Mouse (Mus musculus): Measurements from ENCODE around the gene Noc3l. TPM values are rescaled to one million over a fixed set of nuclear protein-coding genes. Genes with fewer than 3 reads are reported as not detected.

The Noc3l gene
- 20.7 and 22.6 TPM in 2 replicates for polyA plus RNA-seq (2011; ENCODE audit: insufficient read length, low read depth, missing spikeins)

DNA sequence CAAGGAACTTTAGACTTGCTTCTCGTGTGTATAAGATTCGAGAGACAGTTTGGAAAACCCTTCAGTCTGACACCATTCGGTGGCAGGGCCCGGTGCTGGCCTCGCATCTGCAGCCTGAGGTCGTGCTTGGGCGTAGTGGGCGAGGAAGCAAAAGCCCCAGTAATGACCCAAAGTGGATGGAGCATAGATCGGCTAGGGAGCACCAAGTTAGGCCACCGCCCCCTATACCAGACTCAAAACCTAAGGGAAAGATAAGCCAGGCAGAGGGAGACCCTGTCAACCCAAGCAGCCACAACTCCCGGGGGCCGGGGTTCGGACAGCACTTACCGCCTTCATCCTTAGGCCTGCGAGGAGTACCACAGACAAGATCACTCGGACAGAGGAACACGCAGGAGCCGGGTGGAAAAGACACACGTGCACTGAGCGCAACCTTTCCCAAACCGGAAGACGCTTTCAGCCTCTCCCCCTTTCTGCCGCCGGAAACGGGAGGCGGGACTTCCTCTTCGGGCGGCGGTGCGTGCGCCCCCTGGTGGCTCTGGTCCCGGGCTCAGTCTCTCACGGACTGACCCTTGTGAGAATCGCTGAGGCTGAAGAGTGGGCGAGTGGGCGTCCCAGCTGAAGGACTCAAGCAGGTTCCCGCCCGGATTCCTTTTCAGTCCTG, at the start of gene Noc3l:
Noc3l (minus strand) TSS at position 472 of the 661 bp plus-strand sequence.
- H3K4me1 ChIP-seq (ENCODE audit: control insufficient read depth, insufficient read depth, low read length): peaks cover 2% of the 10 kb centered on the region; the same call in 1 of the 2 replicates
- TF ChIP-seq CTCF (IDR thresholded peaks at IDR 0.05; ENCODE audit: borderline replicate concordance, insufficient read depth, low read length) (peak; percentile 75), POLR2A (IDR thresholded peaks at IDR 0.05; ENCODE audit: low read depth, low read length) (peak; percentile 81)
- H3K4me3 ChIP-seq (ENCODE audit: insufficient read depth, low read length): peak within 1 kb of the TSS; percentile 97
- H3K27ac ChIP-seq (ENCODE audit: insufficient read depth, low read length): no peak within 1 kb of the TSS

GRCm38 (mm10) chr19:38862523-38862922, 43.5 kb upstream of the Noc3l start:
- no peak overlapping the region for H3K4me3 ChIP-seq (ENCODE audit: insufficient read depth, low read length)
- TF ChIP-seq CTCF (IDR thresholded peaks at IDR 0.05; ENCODE audit: borderline replicate concordance, insufficient read depth, low read length) (no peak), POLR2A (IDR thresholded peaks at IDR 0.05; ENCODE audit: low read depth, low read length) (no peak)
- H3K4me1 ChIP-seq (ENCODE audit: control insufficient read depth, insufficient read depth, low read length): no peaks in the 10 kb centered on the region
- H3K27ac ChIP-seq (ENCODE audit: insufficient read depth, low read length): no peak overlapping the region

GRCm38 (mm10) chr19:38858224-38858623, 39.2 kb upstream of the Noc3l start:
- TF ChIP-seq CTCF (IDR thresholded peaks at IDR 0.05; ENCODE audit: borderline replicate concordance, insufficient read depth, low read length) (no peak), POLR2A (IDR thresholded peaks at IDR 0.05; ENCODE audit: low read depth, low read length) (no peak)
- Histone ChIP-seq H3K4me3 (ENCODE audit: insufficient read depth, low read length) (no peak overlapping the region), H3K4me1 (ENCODE audit: control insufficient read depth, insufficient read depth, low read length) (no peaks in the 10 kb centered on the region; the same call in 1 of the 2 replicates), H3K27ac (ENCODE audit: insufficient read depth, low read length) (no peak overlapping the region)

- no peak overlapping the region for H3K27ac ChIP-seq (ENCODE audit: insufficient read depth, low read length)
- no peak overlapping the region for H3K4me3 ChIP-seq (ENCODE audit: insufficient read depth, low read length)
- H3K4me1 ChIP-seq (ENCODE audit: control insufficient read depth, insufficient read depth, low read length): no peaks in the 10 kb centered on the region
- TF ChIP-seq CTCF (IDR thresholded peaks at IDR 0.05; ENCODE audit: borderline replicate concordance, insufficient read depth, low read length) (no peak), POLR2A (IDR thresholded peaks at IDR 0.05; ENCODE audit: low read depth, low read length) (no peak)
Measured at GRCm38 (mm10) chr19:38846373-38846772, 27.3 kb upstream of the Noc3l start.

DNA sequence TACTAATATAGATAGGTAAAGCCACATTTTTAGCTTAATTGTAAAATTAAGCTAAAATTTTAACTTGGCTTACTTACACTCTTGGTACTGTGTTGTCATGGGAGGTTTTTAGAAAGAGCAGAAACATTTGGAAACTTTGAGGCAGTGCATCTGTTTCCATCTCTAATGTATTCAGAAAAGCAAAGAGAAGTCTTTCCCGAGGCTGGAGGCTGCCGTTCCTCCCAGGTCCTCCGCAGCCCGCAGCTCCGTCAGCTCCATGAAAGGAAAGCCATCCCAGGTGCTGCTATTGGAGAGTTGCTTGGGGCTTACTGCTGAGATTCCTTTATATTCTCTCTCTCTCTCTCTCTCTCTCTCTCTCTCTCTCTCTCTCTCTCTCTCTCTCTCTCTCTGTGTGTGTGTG, 25.8 kb upstream of the Noc3l start:
- no peaks in the 10 kb centered on the region for H3K4me1 ChIP-seq (ENCODE audit: control insufficient read depth, insufficient read depth, low read length)
- TF ChIP-seq POLR2A (IDR thresholded peaks at IDR 0.05; ENCODE audit: low read depth, low read length): no peak
- no peak for TF ChIP-seq CTCF (IDR thresholded peaks at IDR 0.05; ENCODE audit: borderline replicate concordance, insufficient read depth, low read length)
- no peak overlapping the region for H3K4me3 ChIP-seq (ENCODE audit: insufficient read depth, low read length)
- H3K27ac ChIP-seq (ENCODE audit: insufficient read depth, low read length): no peak overlapping the region

DNA sequence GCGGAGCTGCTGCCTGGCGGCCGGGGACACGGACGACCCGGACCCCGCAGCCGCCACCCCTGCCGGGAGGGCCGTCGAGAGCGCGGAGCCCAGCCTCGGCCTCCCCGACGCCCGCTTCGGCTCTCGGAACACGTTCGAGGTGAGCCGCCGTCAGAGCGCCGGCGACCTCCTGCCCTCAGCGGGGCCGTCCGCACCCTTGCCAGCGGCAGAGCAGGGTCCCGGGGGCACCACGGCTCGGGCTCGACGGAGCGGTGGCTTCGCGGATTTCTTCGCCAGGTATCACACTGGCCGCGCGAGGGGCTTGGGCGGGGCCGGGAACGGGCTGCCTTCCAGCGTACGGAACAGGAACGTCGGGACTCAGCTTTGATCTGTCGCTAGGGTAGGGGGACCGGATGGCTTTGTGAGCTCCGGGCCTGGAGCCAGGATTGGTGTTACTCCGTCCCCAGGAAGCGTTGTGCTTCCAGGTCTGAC, 18.2 kb upstream of the Noc3l start:
- no peaks in the 10 kb centered on the region for H3K4me1 ChIP-seq (ENCODE audit: control insufficient read depth, insufficient read depth, low read length)
- TF ChIP-seq CTCF (IDR thresholded peaks at IDR 0.05; ENCODE audit: borderline replicate concordance, insufficient read depth, low read length) (no peak), POLR2A (IDR thresholded peaks at IDR 0.05; ENCODE audit: low read depth, low read length) (no peak)
- H3K27ac ChIP-seq (ENCODE audit: insufficient read depth, low read length): no peak overlapping the region
- H3K4me3 ChIP-seq (ENCODE audit: insufficient read depth, low read length): peak overlapping the region; percentile 77

DNA sequence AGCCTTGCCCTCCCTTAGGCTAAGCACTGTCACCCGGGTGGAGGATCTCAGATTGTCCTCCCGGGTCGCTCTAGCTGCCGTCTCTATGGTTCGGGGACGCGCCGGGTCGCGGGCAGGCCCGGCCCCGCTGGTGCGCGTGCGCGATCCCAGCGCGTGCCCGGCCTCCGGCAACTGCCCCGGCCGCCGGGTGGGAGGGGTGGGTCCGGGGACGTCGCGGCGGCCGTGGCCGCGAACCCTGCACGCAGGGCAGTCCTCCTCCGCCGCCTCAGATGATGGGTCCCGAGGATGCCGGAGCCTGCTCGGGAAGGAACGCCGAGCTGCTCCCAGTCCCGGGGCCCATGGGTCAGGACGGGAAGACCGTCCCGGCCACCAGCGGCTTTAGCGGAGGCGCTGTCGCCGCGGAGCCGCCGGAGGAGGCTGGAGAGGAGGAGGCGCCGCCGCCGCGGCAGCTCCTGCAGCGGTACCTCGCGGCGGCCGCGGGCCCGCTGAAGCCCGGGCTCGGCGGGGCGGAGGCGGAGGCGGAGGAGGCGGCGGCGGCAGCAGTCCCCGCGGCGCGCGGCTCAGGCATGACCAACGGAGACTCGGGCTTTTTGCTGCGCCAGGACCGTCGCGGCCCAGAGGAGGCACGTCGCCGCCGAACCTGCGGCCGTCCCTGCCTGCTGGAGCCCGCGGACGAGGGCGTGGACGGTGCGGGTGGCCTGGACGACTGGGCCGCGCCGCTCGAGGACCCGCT, 17.6 kb upstream of the Noc3l start, which contains the start of gene Tbc1d12:
Tbc1d12 (plus strand) TSS at position 142 of the 733 bp plus-strand sequence.
- Histone ChIP-seq H3K4me1 (ENCODE audit: control insufficient read depth, insufficient read depth, low read length) (no peaks in the 10 kb centered on the region), H3K27ac (ENCODE audit: insufficient read depth, low read length) (peak within 1 kb of the TSS; percentile 73), H3K4me3 (ENCODE audit: insufficient read depth, low read length) (peak within 1 kb of the TSS; percentile 77)
- peak; percentile 68 for TF ChIP-seq POLR2A (IDR thresholded peaks at IDR 0.05; ENCODE audit: low read depth, low read length)
- no peak for TF ChIP-seq CTCF (IDR thresholded peaks at IDR 0.05; ENCODE audit: borderline replicate concordance, insufficient read depth, low read length)

GRCm38 (mm10) chr19:38836084-38836437, 17.0 kb upstream of the Noc3l start:
- peak overlapping the region; percentile 68 for H3K27ac ChIP-seq (ENCODE audit: insufficient read depth, low read length)

GRCm38 (mm10) chr19:38833224-38833623, 14.2 kb upstream of the Noc3l start:
- H3K4me3 ChIP-seq (ENCODE audit: insufficient read depth, low read length): no peak overlapping the region
- H3K27ac ChIP-seq (ENCODE audit: insufficient read depth, low read length): no peak overlapping the region
- no peaks in the 10 kb centered on the region for H3K4me1 ChIP-seq (ENCODE audit: control insufficient read depth, insufficient read depth, low read length)
- no peak for TF ChIP-seq POLR2A (IDR thresholded peaks at IDR 0.05; ENCODE audit: low read depth, low read length)
- no peak for TF ChIP-seq CTCF (IDR thresholded peaks at IDR 0.05; ENCODE audit: borderline replicate concordance, insufficient read depth, low read length)

More at GRCm38 (mm10) chr19:38836084-38836437, 17.0 kb upstream of the Noc3l start:
- Histone ChIP-seq H3K4me1 (ENCODE audit: control insufficient read depth, insufficient read depth, low read length) (no peaks in the 10 kb centered on the region), H3K4me3 (ENCODE audit: insufficient read depth, low read length) (peak overlapping the region; percentile 77)
- TF ChIP-seq CTCF (IDR thresholded peaks at IDR 0.05; ENCODE audit: borderline replicate concordance, insufficient read depth, low read length): no peak
- TF ChIP-seq POLR2A (IDR thresholded peaks at IDR 0.05; ENCODE audit: low read depth, low read length): no peak
